Mouse (Mus musculus) E14TG2a.4 (cell line): ENCODE data around the gene Gm45234.

Experiments used
- H3K27me3 ChIP-seq: 2 replicates; pipeline ENCODE4 v1.6.1; 2014; ENCODE audit warnings: low read length, control low read depth; ENCODE audit not compliant: insufficient read depth
- H3K36me3 ChIP-seq: 2 replicates; pipeline ENCODE4 v1.6.1; 2014; ENCODE audit warnings: low read length, control low read depth; ENCODE audit not compliant: insufficient read depth
- H3K4me1 ChIP-seq: replicated peaks from 2 replicates; pipeline ENCODE4 v1.6.1; 2014; ENCODE audit warnings: low read depth, low read length, control low read depth
- H3K4me3 ChIP-seq: replicated peaks from 2 replicates; pipeline ENCODE4 v1.5.1; 2014; ENCODE audit warnings: mild to moderate bottlenecking, low read length
- H3K9me3 ChIP-seq: 2 replicates; pipeline ENCODE4 v1.6.1; 2014; ENCODE audit warnings: low read length, control low read depth
- CTCF ChIP-seq: conservative IDR thresholded peaks from 2 replicates; pipeline ENCODE4 v1.5.1; 2014; ENCODE audit warnings: low read length
- NANOG ChIP-seq: IDR thresholded peaks from 2 replicates; pipeline ENCODE4 v1.6.1; 2014; ENCODE audit warnings: borderline replicate concordance, low read length, mixed read lengths
- POU5F1 ChIP-seq: IDR thresholded peaks from 2 replicates; pipeline ENCODE4 v1.6.1; 2014; ENCODE audit warnings: low read length, borderline replicate concordance

The Gm45234 gene

DNA sequence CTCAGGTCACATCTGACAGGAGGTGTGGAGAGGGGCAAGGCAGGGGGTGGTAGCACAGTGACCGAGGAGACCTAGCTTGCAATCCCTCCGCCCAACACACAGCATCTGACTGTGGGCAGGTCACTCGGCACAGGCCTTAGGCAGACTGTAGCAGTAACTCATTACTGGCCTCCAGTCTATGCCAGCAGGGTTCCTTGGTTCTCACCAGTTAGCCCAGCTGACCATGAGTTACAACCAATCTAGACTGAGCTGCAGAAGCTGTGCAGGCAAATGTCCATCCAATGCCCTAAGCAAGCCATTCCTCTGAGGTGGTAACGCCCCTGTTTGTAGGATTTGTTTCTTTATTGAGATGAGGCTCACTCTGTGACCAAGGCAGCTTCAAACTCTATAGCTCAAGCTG is 56.5 kb downstream of the Gm45234 start:
- Histone ChIP-seq H3K27me3 (no peaks in the 10 kb centered on the region), H3K36me3 (peaks cover 85% of the 10 kb centered on the region), H3K4me3 (no peak overlapping the region), H3K4me1 (peaks cover 63% of the 10 kb centered on the region), H3K9me3 (no peaks in the 10 kb centered on the region)
- TF ChIP-seq CTCF (no peak), NANOG (no peak), POU5F1 (no peak)

DNA sequence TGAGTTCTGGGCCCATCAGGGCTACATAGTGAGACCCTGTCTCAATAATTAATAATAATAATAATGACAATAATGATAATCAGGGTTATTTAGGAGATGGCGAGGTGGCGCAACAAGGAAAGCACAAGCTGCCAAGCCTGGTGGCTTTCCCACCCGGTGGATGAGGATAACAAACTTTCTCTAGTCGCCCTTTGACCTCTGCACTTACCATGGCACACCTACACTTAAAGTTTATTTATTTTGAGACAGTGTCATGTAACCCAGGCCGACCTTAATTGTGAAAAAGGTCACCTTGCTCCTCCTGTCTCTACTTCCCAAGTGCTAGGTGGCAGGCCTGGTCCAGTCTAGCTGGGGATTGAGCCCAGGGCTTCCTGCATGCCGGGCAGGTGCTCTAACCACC is 57.1 kb downstream of the Gm45234 start:
- Histone ChIP-seq H3K4me3 (no peak overlapping the region), H3K27me3 (no peaks in the 10 kb centered on the region), H3K4me1 (peaks cover 64% of the 10 kb centered on the region), H3K9me3 (no peaks in the 10 kb centered on the region), H3K36me3 (peaks cover 82% of the 10 kb centered on the region)
- TF ChIP-seq NANOG: no peak
- TF ChIP-seq CTCF: no peak

DNA sequence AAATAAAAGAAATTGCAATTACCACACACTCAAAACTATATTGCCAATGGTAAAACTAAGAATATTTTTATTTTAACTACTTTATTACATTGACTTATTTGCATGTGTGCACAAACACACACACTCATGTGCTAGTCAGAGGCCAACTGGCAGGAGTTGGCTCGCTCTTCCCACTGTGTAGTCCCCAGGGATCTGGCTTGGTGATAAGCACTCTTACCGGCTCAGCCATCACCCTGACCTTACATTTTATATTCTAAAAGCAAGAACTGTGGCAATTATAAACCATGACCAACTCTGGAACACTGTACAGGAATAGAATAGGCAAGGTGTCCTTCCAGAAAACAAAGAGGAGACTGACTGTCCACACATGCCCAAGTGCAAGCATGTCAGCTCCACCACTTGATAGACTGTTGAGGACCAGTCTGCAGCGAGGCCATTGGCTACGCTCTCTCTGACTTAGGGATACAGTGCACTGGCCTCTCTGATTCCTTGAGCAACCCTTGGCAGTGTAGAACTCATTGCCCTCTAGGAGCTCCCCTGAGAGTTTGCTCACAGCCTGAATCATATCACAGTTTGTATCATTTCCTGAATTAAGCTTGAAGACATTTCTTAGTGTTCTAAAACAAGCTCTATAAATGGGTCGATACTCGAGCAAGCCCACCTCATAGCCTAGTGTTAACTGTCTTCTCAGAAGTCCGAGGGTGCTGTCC is 59.2 kb downstream of the Gm45234 start:
- Histone ChIP-seq H3K36me3 (peaks cover 60% of the 10 kb centered on the region), H3K4me3 (no peak overlapping the region), H3K4me1 (peaks cover 54% of the 10 kb centered on the region), H3K27me3 (no peaks in the 10 kb centered on the region), H3K9me3 (no peaks in the 10 kb centered on the region)
- TF ChIP-seq POU5F1 (no peak), NANOG (no peak), CTCF (no peak)

DNA sequence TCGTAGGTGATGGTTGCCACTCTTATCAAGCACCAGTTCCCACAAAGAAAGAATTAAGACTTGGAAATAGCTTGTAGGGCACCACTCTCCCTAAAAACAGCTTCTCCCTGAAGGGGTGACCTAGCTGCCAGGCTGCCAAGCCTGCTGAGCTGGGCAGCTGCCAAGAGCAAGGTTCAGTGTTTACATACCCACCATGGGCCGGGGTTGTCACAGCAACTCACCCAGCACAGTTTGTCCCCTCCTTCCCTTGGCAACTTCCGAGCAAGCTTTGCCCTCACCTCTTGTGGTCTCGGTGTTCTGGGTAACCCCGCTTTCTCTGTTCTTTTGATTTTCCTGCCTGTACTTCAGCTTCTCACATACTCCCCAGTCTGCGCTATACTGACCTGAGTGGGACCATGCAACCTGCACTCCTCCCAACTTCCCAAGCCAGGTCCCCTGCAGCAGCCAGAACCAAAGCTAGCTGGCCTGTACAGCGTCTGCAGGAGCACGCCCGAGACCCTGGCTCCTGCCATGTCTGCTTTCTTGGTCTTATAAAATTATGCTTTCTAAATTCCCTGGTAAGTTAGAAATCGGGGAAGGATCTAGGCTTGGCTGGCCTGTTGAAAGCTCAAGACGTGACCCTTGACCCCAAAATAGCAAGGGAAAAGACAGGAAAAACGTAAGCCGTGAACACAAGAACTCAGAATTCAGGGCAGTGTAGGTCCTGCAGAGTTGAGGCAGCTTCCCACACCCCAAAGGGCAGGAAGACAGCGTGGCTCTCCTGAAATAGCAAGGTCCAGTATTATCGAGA is 61.5 kb downstream of the Gm45234 start:
- H3K27me3 ChIP-seq: no peaks in the 10 kb centered on the region
- H3K4me1 ChIP-seq: peaks cover 35% of the 10 kb centered on the region
- H3K9me3 ChIP-seq: no peaks in the 10 kb centered on the region
- H3K36me3 ChIP-seq: peaks cover 38% of the 10 kb centered on the region
- H3K4me3 ChIP-seq: no peak overlapping the region
- no peak for TF ChIP-seq NANOG
- TF ChIP-seq CTCF: no peak
- TF ChIP-seq POU5F1: no peak

- Histone ChIP-seq H3K4me3 (no peak overlapping the region), H3K4me1 (peaks cover 33% of the 10 kb centered on the region), H3K36me3 (peaks cover 28% of the 10 kb centered on the region), H3K9me3 (no peaks in the 10 kb centered on the region), H3K27me3 (no peaks in the 10 kb centered on the region)
- TF ChIP-seq CTCF (no peak), POU5F1 (no peak), NANOG (no peak)
Observed at GRCm38 (mm10) chr6:124693243-124693981, 62.4 kb downstream of the Gm45234 start.

- TF ChIP-seq CTCF (no peak), POU5F1 (no peak), NANOG (no peak)
- no peaks in the 10 kb centered on the region for H3K9me3 ChIP-seq
- no peak overlapping the region for H3K4me3 ChIP-seq
- H3K27me3 ChIP-seq: no peaks in the 10 kb centered on the region
- H3K36me3 ChIP-seq: peaks cover 12% of the 10 kb centered on the region
- H3K4me1 ChIP-seq: peaks cover 37% of the 10 kb centered on the region
Observed at GRCm38 (mm10) chr6:124690517-124690916, 65.3 kb downstream of the Gm45234 start.
